Mouse (Mus musculus): ENCODE measurements around the gene Fam49a. TPM values are rescaled to one million over a fixed set of nuclear protein-coding genes. Genes with fewer than 3 reads are reported as not detected.
"Not testable (repeated sequence)": the region's sequence is repeated elsewhere in the genome, so short reads cannot be mapped to it uniquely, and the experiment has no call there.

The Fam49a gene
- total RNA-seq, 4 experiments from 2014 or later: 6.3 to 8.3 (median 6.8) TPM

- no peak for DNase-seq (ENCODE audit: low spot score)
Measured at GRCm38 (mm10) chr12:12313437-12313836, 51.5 kb downstream of the Fam49a start.

DNA sequence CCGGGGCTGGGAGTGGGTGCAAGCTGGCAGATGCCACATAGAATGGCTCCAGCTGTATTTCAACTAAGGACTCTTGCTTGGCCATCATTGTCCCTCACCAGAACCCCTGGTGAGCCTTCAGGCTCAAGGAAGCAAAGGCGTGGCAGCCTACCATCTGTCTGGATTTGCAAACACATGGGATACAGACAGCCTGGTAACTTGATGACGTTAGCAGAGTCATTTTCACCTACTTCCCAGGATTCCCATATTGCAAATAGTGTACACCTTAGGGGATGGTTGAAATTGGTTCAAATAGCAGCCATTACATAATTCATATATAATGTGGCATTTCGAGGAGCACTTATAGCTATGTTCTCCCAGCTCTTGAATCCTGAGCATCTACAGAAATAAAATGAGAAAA lies 52.0 kb downstream of the Fam49a start:
- DNase-seq (ENCODE audit: low spot score): no peak

- no peak for DNase-seq (ENCODE audit: low spot score)
Measured at GRCm38 (mm10) chr12:12314326-12314725, 52.4 kb downstream of the Fam49a start.

DNA sequence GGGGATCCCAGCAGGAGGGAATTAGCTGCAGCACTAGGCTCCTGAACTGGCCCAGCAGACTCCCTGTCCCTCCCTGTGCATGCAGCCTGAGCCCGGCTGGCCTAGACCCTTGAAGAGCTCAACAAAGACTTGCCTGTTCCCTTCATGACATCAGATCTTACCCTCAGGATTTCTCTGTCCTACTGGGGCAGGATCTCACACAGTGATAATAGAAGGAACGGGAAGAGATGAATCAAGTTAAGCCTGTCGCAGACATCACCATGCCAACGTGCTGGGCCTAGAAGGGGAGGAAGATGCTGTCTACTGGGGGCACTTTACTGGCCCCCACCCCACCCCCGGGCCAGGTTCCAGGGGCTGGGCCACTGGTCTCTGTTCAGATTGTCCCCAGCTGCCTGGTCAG lies 53.1 kb downstream of the Fam49a start:
- DNase-seq (ENCODE audit: low spot score): no peak

GRCm38 (mm10) chr12:12316956-12317355 lies 55.0 kb downstream of the Fam49a start:
- peak; percentile 42 for DNase-seq (ENCODE audit: low spot score)

GRCm38 (mm10) chr12:12317606-12318005 lies 55.7 kb downstream of the Fam49a start:
- DNase-seq (ENCODE audit: low spot score): no peak

GRCm38 (mm10) chr12:12318140-12318734 lies 56.3 kb downstream of the Fam49a start:
- peak; percentile 38 for DNase-seq (ENCODE audit: low spot score)

DNA sequence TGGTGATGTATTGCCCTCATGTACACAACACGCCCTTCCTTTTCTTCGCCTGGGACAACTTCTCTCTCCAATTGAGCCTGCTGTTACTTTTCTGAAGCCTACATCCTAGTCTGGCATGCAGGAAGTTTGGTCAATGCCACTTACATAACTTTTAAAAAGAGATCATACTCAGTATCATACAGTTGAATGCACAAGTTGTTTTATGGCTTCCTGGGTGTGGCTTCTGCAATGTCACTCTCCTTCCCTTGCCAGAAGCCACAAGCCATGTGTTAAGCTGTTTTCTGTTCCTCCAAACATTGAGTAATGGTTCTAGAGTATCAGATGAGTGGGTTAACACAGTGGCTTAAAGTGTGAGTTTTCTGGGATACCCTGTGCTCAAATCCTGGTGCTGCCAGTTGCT lies 58.8 kb downstream of the Fam49a start:
- peak; percentile 47 for DNase-seq (ENCODE audit: low spot score)

DNA sequence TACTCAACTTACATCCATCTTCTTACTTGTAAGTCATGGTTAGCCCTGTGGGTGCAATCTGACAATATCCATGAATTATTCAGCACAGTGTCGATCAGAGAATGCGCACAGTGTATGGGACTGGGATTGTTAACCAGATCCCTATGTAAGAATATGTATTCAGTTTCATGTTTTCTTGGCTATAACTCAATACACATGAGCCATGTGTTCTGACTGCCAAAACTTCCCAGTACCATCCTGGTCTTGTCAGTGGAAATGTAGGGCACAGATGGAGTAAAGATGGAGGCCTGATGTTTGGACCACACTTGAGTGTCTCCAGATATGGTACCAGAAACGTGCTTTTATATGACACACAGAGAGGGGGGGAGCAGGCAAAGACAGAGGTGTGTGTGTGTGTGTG lies 59.2 kb downstream of the Fam49a start:
- no peak for DNase-seq (ENCODE audit: low spot score)

- DNase-seq (ENCODE audit: low spot score): no peak
Measured at GRCm38 (mm10) chr12:12323084-12323483, 61.1 kb downstream of the Fam49a start.

DNA sequence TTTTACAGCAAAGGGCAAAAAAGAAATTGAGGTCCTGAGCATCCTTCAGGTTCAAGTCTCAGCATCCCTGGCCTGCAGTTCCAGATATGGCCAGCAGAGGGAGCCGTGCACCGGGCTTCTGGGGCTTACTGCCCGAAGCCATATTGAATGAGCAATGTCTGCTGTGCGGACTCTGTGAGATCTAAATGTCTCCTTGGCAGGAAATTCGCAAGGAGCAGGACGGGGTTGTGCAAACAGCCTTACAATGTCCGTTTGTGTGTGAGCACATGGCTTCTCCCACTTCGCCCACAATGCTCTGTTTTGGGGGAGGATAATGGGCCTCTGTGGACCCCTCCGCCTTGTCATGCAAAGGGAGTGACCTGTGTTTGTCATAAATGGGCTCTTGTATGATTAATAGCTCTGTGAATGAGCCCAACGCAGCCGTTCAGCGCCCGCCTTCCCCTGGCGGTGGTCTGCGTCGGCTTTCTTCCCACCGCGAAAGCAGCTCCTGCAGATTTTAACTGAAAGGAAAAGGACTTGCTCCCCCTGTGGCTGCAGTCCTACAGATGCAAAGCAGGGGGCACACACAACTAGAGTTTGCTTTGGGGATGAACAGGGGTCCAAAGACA lies 61.8 kb downstream of the Fam49a start:
- peak; percentile 87 for DNase-seq (ENCODE audit: low spot score)

DNA sequence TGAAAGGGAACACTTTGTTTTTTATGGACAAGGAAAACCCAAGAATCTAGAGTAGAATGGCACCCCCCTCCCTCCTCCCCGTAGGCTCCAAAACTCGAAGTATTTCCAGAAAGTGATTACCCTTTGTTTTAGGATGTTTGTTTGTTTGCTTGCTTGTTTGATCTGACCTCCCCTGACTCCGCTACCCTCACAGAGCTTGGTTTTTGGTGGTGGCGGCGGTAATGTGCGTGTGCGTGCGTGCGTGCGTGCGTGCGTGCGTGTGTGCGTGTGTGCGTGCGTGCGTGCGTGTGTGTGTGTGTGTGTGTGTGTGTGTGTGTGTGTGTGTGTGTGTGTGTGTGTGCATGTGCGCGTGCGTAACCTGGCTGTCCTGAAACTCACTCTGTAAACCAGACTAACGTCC lies 62.3 kb downstream of the Fam49a start:
- DNase-seq (ENCODE audit: low spot score): not testable (repeated sequence)

DNA sequence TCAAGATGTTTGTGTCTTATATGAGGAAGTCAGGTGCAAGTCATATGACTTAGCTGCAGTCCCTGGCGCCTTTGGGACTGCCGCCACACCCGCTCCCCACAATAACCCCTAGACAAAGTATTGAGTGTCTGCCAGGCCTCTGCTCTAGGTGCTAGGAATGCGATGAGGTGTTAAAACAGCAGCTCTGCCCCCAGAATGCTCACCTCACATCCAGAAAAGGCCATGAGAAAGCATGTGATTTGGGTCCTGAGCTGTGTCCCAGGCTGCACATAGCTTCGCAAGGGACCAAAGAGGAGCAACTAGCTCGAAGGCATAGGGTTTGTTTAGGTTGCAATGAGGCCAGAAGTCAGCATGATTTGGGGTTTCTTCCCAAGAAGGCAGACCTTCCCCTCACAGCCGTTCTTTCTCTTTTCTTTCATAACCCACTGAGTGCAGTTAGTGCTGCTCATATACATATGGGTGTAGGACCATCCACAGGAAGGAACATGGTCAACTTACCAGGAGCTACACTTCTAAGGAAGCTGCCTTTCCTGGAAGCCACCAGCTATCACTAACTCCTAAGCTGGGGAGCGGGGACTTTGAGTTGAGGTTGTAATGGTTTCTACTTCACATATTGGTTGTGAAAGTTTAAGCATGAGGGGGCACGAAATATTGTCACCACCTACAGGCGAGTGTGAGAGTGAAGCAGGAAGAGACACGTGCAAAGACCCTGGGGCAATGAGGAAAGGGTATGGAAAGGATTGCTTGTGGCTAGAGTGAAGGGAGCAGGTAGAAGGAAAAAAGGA lies 71.8 kb downstream of the Fam49a start:
- no peak for DNase-seq (ENCODE audit: low spot score)

- DNase-seq (ENCODE audit: low spot score): peak; percentile 50
Measured at GRCm38 (mm10) chr12:12334486-12334885, 72.5 kb downstream of the Fam49a start.

- no peak for DNase-seq (ENCODE audit: low spot score)
Measured at GRCm38 (mm10) chr12:12335566-12335965, 73.6 kb downstream of the Fam49a start.

DNA sequence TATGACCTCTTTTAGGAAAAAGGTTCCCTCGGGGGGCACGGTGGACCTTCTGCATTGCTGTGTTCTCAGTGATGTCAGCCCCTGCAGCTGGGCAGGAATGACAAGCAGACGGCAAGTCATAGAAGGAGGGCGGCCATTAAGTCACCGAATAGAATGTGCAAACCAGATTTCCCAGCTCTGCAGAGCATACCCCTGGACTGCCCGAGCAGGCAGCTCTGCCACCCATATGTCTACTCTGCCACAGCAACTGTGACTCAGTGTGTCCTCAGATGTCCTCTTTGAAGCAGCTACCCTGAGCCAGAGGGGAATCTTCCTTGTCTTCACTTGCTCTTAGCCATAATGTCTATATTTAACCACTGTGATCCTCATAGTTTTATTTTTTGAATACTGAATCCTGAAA lies 75.4 kb downstream of the Fam49a start:
- DNase-seq (ENCODE audit: low spot score): no peak

- no peak for DNase-seq (ENCODE audit: low spot score)
Measured at GRCm38 (mm10) chr12:12343320-12343719, 81.4 kb downstream of the Fam49a start.

DNA sequence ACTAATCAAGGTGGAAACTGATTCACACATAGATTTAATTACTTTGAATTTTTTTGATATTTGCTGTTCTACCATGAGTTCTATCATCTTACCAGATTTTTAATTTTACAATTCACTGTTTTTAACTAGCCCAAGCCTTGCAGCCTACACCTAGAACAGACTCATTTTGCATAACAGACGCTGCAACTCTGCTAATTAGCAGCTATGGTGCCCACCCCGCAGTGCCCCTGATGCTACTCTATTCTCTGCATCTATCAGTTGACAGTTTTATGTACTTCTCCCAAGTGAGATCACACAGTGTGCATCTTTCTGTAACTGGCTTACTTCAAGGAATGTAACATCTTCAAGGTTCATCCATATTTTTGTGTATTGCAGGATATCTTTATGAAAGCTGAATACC lies 86.7 kb downstream of the Fam49a start:
- DNase-seq (ENCODE audit: low spot score): no peak

GRCm38 (mm10) chr12:12349645-12350288 lies 87.8 kb downstream of the Fam49a start:
- DNase-seq (ENCODE audit: low spot score): no peak

DNA sequence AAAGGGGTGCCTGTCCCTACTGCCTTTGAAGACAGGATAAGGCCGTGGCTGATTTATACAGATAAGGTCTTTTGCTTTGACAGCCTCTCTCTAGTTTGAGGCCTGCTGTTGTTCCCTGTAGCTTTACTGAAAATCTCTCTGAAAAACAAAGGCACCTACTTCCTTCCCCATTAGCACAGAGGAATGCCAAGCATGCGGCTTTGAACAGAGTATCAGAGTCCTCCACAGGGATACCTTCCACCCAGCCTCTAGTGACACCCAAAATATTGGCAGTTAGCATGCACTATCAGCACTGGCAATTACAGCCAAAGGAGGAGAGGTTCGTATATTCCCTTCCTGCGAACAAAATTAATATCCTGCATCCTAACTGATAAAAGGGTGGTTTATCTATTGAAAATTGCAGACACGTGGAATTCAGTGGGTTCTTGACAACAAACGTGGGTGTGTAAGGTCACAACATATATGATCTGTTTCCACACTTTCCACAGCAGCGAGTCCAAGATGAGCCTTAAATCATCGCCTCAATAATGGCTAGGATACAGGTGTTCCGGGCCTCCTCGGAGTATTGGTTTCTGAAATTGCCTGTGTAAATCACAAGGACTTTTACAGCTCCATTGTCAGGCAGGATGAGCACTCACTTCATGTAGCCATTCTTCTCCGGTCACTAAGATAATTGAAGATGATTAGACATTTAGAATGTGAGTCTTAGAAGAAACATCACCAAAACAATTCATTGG lies 90.0 kb downstream of the Fam49a start:
- no peak for DNase-seq (ENCODE audit: low spot score)

DNA sequence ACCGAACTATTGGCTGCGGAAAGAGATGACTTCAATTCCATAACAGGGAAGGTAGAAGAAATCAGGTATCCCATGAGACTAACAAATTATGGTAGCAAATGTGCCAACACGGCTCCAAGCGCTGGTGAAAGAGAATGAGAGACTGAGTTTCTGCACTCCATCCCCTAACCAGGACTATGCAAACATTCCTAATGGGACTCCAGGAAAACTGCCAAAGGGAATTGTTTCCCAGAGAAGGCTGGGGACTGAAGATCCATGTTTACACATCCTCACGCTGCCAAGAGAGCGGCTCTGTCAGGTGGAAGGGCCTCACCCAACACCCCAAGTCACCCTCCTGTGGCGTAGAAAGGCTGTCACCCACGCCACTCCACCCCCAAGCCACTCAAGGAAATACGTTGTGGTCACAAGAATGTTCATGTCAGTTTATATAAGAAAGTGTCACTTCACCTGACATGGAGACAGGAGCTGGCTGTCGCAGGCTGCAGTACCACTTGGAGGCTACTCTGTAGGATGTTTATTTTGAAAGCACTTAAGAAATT lies 92.2 kb downstream of the Fam49a start:
- no peak for DNase-seq (ENCODE audit: low spot score)
